In the genomic region with DNA sequence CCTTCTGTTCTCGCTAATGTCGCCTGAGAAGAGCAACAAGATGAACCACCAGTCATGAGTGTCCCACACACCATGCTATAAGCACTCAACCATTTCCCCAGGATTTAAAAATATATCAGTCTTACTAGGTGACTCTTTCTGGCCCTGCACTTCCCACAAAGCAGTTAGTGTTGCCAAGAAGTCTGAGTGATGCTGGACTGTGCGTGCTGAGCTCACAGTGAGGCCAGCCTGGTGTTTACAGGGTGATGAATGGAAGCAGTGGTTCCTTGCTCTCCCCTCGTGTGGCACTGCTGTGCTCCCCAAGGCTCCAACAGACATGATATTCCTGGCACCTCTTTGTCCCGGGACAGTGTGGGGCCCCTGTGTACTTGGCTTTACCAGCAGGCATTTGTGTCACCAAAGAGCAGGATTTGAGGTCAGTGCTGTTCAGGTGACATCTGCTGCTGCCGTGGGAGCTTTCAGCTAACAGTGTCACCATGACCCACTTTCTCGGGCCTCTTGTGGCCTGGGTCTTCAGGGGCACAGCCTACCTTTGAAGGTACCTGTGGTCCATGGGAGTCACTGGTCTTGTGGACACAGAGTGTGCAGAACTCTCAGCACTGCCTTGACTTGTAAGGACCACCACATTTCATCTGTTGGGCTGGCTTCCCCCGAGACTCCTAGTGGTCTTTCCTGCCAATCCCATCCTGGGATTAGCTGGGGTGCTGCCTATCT, we compare ENCODE assay signal across 20 mouse cellular contexts.
DNase-seq lines count a peak whose midpoint lies in the region; ATAC-seq lines count a peak whose summit lies in the region.
"Had no signal": no experiment of that assay in that cellular context is flagged by ENCODE, and none has a peak within 500 bp of the region (broad histone marks: within the 10 kb centered on the region; RNA-seq: fewer than 3 reads in every experiment).

No protein-coding gene starts in this region.

- no peak overlapping the region for H3K9ac ChIP-seq in hindbrain, embryonic 11.5 days (ENCODE audit: low read depth, low read length)
- peak overlapping the region; percentile 37; the same call in 1 of the 2 replicates for H3K9ac ChIP-seq in embryonic facial prominence, embryonic 13.5 days
- H3K9ac ChIP-seq: limb, embryonic 15.5 days; liver, embryonic 15.5 days; midbrain, embryonic 12.5 days had no signal

- no peaks in the 10 kb centered on the region for H3K27me3 ChIP-seq in hindbrain, embryonic 10.5 days (ENCODE audit: insufficient read depth, poor library complexity, severe bottlenecking)
- no peaks in the 10 kb centered on the region for H3K27me3 ChIP-seq in hindbrain, embryonic 11.5 days (ENCODE audit: control insufficient read depth, insufficient read depth, low read length)
- H3K27me3 ChIP-seq in embryonic facial prominence, embryonic 13.5 days: no peaks in the 10 kb centered on the region
- H3K27me3 ChIP-seq: limb, embryonic 15.5 days; liver, embryonic 15.5 days; midbrain, embryonic 12.5 days had no signal

- peak overlapping the region; percentile 35; the same call in 1 of the 2 replicates for H3K27ac ChIP-seq in hindbrain, embryonic 10.5 days
- no peak overlapping the region for H3K27ac ChIP-seq in hindbrain, embryonic 11.5 days (ENCODE audit: low read depth, low read length)
- no peak overlapping the region for H3K27ac ChIP-seq in embryonic facial prominence, embryonic 13.5 days
- H3K27ac ChIP-seq: limb, embryonic 15.5 days; liver, embryonic 15.5 days; macrophage had no signal

- peaks cover 58% of the 10 kb centered on the region for H3K4me1 ChIP-seq in hindbrain, embryonic 10.5 days (replicated peaks)
- H3K4me1 ChIP-seq in hindbrain, embryonic 11.5 days (replicated peaks; ENCODE audit: control insufficient read depth, insufficient read depth, low read length): peaks cover 4% of the 10 kb centered on the region; the same call in 1 of the 2 replicates
- H3K4me1 ChIP-seq in embryonic facial prominence, embryonic 13.5 days: peaks cover 8% of the 10 kb centered on the region
- H3K4me1 ChIP-seq: liver, embryonic 15.5 days had no signal

- 72% methylated on average over 8 of the region's 8 CpGs for WGBS in hindbrain, embryonic 10.5 days
- WGBS in hindbrain, embryonic 11.5 days: 63% methylated on average over 8 of the region's 8 CpGs
- 70% methylated on average over 8 of the region's 8 CpGs for WGBS in embryonic facial prominence, embryonic 13.5 days

- DNase-seq in cerebellum, adult 9-11 months: peak; percentile 63
- DNase-seq in cerebellum, adult 11 months: no peak
- no peak for DNase-seq in hindbrain, embryonic 10.5 days (ENCODE audit: low spot score)
- DNase-seq in hindbrain, embryonic 11.5 days (ENCODE audit: low spot score): no peak
- DNase-seq in 3T3-L1 (ENCODE audit: low read depth, low spot score): peak; percentile 58
- no peak for DNase-seq in right cerebral cortex, postnatal 4 days
- DNase-seq in ovary, adult 18-20 months (ENCODE audit: low spot score): no peak
- DNase-seq: adrenal gland, adult 8-10 months; gastrocnemius, postnatal 36 days; kidney, adult 2 months; kidney, postnatal 10 days; right cerebral cortex, adult 18-20 months; thymus, postnatal 25 days had no signal

- no peak for ATAC-seq in hindbrain, embryonic 11.5 days (ENCODE audit: low FRiP score)
- no peak for ATAC-seq in embryonic facial prominence, embryonic 13.5 days (ENCODE audit: insufficient number of reproducible peaks, insufficient read depth, low FRiP score, low TSS enrichment, low read depth)
- ATAC-seq: inflammation-experienced regulatory T-cells, adult 6 months had no signal

- peaks cover 30% of the 10 kb centered on the region for H3K36me3 ChIP-seq in hindbrain, embryonic 10.5 days
- H3K36me3 ChIP-seq in hindbrain, embryonic 11.5 days (ENCODE audit: control insufficient read depth, insufficient read depth, low read length): no peaks in the 10 kb centered on the region; the same call in 1 of the 2 replicates
- H3K36me3 ChIP-seq in embryonic facial prominence, embryonic 13.5 days: peaks cover 24% of the 10 kb centered on the region
- H3K36me3 ChIP-seq: liver, embryonic 15.5 days had no signal

- H3K9me3 ChIP-seq in hindbrain, embryonic 10.5 days: no peaks in the 10 kb centered on the region
- H3K9me3 ChIP-seq in hindbrain, embryonic 11.5 days (ENCODE audit: control insufficient read depth, low read length): no peaks in the 10 kb centered on the region
- H3K9me3 ChIP-seq in embryonic facial prominence, embryonic 13.5 days: no peaks in the 10 kb centered on the region
- H3K9me3 ChIP-seq: limb, embryonic 15.5 days; liver, embryonic 15.5 days; midbrain, embryonic 12.5 days had no signal

- no peak overlapping the region for H3K4me2 ChIP-seq in hindbrain, embryonic 11.5 days (replicated peaks; ENCODE audit: low read depth, low read length)
- H3K4me2 ChIP-seq in embryonic facial prominence, embryonic 13.5 days: no peak overlapping the region
- H3K4me2 ChIP-seq: heart, embryonic 11.5 days; limb, embryonic 15.5 days; liver, embryonic 15.5 days; midbrain, embryonic 12.5 days had no signal

- no peak overlapping the region for H3K4me3 ChIP-seq in hindbrain, embryonic 10.5 days
- no peak overlapping the region for H3K4me3 ChIP-seq in hindbrain, embryonic 11.5 days (ENCODE audit: low read depth, low read length)
- no peak overlapping the region for H3K4me3 ChIP-seq in embryonic facial prominence, embryonic 13.5 days
- H3K4me3 ChIP-seq: limb, embryonic 15.5 days; liver, embryonic 15.5 days; midbrain, embryonic 12.5 days had no signal

Comparison
In these comparisons a context has a peak if more than half of its experiments do, and no peak if none do; other contexts are left out.
1. DNase-seq: peak in cerebellum, adult 9-11 months (single experiment) and 3T3-L1 (single experiment); none in cerebellum, adult 11 months (single experiment), hindbrain, embryonic 10.5 days (single experiment), hindbrain, embryonic 11.5 days (single experiment), right cerebral cortex, postnatal 4 days (single experiment) and ovary, adult 18-20 months (single experiment).